Mouse (Mus musculus) cortical plate, adult 2 months (tissue): ENCODE data around the gene Meis1. TPM values are rescaled to one million over a fixed set of nuclear protein-coding genes. Genes with fewer than 3 reads are reported as not detected.

Experiments used
- H3K27ac ChIP-seq: fragments of 200-500 bp; 2 replicates; pipeline ENCODE4 v1.5.1; 2012; ENCODE audit warnings: low read length, control low read depth, inconsistent platforms; ENCODE audit not compliant: insufficient read depth
- H3K4me1 ChIP-seq: fragments of 200-500 bp; 2 replicates; pipeline ENCODE4 v1.6.1; 2011; ENCODE audit warnings: low read length; ENCODE audit not compliant: control insufficient read depth, insufficient read depth
- H3K4me3 ChIP-seq: fragments of 200-500 bp; 2 replicates; pipeline ENCODE4 v1.5.1; 2011; ENCODE audit warnings: mild to moderate bottlenecking, low read length, control low read depth; ENCODE audit not compliant: insufficient read depth
- CTCF ChIP-seq: fragments of 200-500 bp; IDR thresholded peaks from 2 replicates; pipeline ENCODE4 v1.5.1; 2011; ENCODE audit warnings: mild to moderate bottlenecking, control low read depth, low read length; ENCODE audit not compliant: insufficient read depth; ENCODE audit errors: extremely low read depth
- POLR2A ChIP-seq: fragments of 200-500 bp; IDR thresholded peaks from 2 replicates; pipeline ENCODE4 v1.6.1; 2011; ENCODE audit warnings: mild to moderate bottlenecking, low read length, control low read depth; ENCODE audit not compliant: insufficient read depth; ENCODE audit errors: extremely low read depth
- polyA plus RNA-seq: library from polyadenylated mRNA; depleted of rRNA; stranded (reverse); fragments of >200 nt; gene quantifications from 2 replicates; pipeline ENCODE4 v1.2.3, GENCODE M21; 2012

Gene Meis1
- polyA plus RNA-seq, 1 experiment: 3.5 TPM

- Histone ChIP-seq H3K27ac (no peak overlapping the region), H3K4me1 (no peaks in the 10 kb centered on the region), H3K4me3 (no peak overlapping the region)
- TF ChIP-seq CTCF (no peak), POLR2A (no peak)
Measured at GRCm38 (mm10) chr11:18888651-18889050, 130.1 kb downstream of the Meis1 start.

DNA sequence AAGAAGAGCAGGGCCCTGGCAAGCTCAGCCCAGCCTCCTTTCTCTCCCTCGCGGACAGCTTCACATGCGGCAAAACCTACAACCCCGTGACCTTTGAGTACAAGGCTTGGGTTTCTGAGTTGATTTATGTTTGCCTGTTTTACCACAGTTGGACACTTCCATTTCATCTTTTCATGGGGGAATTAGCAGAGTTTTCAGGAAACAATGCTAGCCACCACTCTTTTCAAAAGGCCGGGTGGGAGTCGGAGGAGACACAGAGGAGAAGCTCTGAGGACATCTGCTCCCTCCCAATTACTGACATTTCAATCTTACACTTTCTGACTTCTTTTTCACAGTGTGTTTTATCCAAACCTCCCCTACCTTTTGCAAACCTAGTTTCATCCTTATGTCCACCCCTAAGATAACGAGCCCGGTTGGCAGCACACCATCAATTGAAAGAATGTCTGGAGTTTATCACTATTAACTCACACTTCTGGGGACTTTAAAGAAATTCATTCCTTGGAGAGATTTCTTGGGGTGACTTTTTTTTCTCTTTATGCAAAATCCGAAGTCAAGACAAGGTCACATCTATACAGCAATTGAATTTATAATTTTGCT, 133.0 kb downstream of the Meis1 start:
- Histone ChIP-seq H3K27ac (no peak overlapping the region), H3K4me3 (no peak overlapping the region), H3K4me1 (no peaks in the 10 kb centered on the region)
- TF ChIP-seq CTCF (no peak), POLR2A (no peak)

- no peak for TF ChIP-seq CTCF
- TF ChIP-seq POLR2A: no peak
Measured at GRCm38 (mm10) chr11:18885036-18885728, 133.6 kb downstream of the Meis1 start.

GRCm38 (mm10) chr11:18883987-18884386, 134.8 kb downstream of the Meis1 start:
- TF ChIP-seq POLR2A: no peak
- TF ChIP-seq CTCF: no peak
- Histone ChIP-seq H3K4me3 (no peak overlapping the region), H3K4me1 (no peaks in the 10 kb centered on the region), H3K27ac (no peak overlapping the region)

More at GRCm38 (mm10) chr11:18885036-18885728, 133.6 kb downstream of the Meis1 start:
- Histone ChIP-seq H3K4me3 (no peak overlapping the region), H3K27ac (no peak overlapping the region), H3K4me1 (no peaks in the 10 kb centered on the region)

DNA sequence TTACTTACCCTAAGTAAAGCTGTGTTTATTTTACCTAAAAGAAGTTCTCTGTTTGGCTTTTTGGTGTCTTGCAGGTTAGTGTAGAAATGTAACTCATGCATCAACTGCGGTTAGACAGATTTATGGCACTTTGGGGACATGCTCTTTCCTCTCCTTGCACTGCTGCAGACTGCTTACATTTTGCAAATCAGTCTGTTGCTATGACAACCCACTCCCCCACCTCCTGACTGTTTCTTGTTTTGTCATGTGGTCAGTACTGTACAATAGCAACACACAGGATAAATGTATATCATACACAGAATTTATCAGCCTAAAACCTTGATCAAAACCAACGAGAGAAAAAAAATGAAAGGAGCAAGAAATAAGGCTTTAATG, 135.3 kb downstream of the Meis1 start:
- no peaks in the 10 kb centered on the region for H3K4me1 ChIP-seq
- TF ChIP-seq POLR2A (no peak), CTCF (no peak)
- H3K27ac ChIP-seq: no peak overlapping the region
- no peak overlapping the region for H3K4me3 ChIP-seq

DNA sequence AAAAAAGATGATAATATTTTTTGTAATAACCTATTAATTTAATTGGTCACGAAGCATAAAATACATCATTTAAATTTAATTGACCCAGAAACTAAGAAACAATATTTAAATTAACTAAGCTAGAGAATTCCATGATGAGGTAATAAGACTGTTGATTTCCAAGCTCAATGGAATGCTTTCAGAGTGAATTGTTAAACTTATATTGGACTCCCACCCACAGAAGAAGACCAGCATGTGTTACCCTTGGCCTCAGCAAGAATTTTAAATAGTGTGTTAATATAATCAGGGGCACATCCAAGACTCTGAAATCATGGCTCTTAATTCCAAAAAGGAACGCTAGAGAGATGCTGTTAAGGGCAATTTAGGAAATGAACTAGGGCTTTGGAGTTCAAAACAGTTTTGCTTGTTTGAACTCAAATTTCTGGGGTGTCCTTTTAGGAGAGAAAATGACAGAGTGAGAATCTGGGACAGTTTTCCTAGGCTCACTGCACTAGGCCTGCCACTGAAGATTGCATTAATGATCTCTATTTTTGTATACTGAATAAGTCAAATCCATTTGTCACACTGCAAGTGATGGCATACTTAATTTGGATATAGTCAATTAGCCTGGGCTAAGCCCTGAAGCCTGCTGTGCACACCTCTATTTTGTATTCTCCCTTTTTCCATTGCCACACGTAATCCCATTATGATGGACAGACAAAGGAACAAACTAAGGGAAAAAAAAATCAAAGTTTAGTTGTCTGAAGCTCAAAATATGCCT, 135.9 kb downstream of the Meis1 start:
- Histone ChIP-seq H3K4me1 (no peaks in the 10 kb centered on the region), H3K4me3 (no peak overlapping the region), H3K27ac (no peak overlapping the region)
- no peak for TF ChIP-seq CTCF
- no peak for TF ChIP-seq POLR2A

DNA sequence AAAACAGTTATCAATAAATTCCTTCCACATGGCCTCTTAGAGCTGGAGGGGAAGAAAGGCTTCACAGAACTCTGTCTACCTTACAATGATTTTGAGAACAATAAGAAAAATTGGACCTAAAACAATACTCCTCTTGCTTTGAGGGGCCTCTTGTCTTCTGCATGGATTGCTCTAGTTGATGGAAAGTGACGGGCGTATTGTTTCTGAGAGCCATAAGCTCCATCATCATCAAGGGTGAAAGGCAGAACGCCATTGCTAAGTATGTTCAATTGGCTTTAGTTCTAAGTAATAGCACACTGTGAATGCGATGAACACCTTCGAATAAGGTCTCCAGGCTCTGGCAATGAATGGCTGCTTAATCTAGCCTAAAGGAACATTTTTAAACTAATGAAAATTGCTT, 136.5 kb downstream of the Meis1 start:
- TF ChIP-seq CTCF (no peak), POLR2A (no peak)
- H3K27ac ChIP-seq: no peak overlapping the region
- no peaks in the 10 kb centered on the region for H3K4me1 ChIP-seq
- no peak overlapping the region for H3K4me3 ChIP-seq

GRCm38 (mm10) chr11:18880806-18881205, 138.0 kb downstream of the Meis1 start:
- no peak overlapping the region for H3K27ac ChIP-seq
- no peaks in the 10 kb centered on the region for H3K4me1 ChIP-seq
- no peak overlapping the region for H3K4me3 ChIP-seq
- TF ChIP-seq CTCF (no peak), POLR2A (no peak)

- Histone ChIP-seq H3K4me3 (no peak overlapping the region), H3K27ac (no peak overlapping the region), H3K4me1 (no peaks in the 10 kb centered on the region)
- TF ChIP-seq CTCF (no peak), POLR2A (no peak)
Measured at GRCm38 (mm10) chr11:18879456-18879818, 139.3 kb downstream of the Meis1 start.

GRCm38 (mm10) chr11:18878748-18879455, 139.9 kb downstream of the Meis1 start:
- no peak overlapping the region for H3K27ac ChIP-seq
- no peak for TF ChIP-seq CTCF
- TF ChIP-seq POLR2A: no peak
- no peak overlapping the region for H3K4me3 ChIP-seq
- H3K4me1 ChIP-seq: no peaks in the 10 kb centered on the region
